Mouse (Mus musculus): ENCODE results near the gene Stac3. TPM values are rescaled to one million over a fixed set of nuclear protein-coding genes. Genes with fewer than 3 reads are reported as not detected.

Stac3 gene
- polyA plus RNA-seq, 1 experiment from 2014 or later: 2.9 TPM

GRCm38 (mm10) chr10:127510895-127511617 is 9.6 kb downstream of the Stac3 start:
- Histone ChIP-seq H3K4me2 (peak overlapping the region; percentile 97), H3K27me3 (0 out of 2 replicates have a peak, but pooled peaks cover 3% of the 10 kb centered on the region), H3K9me3 (no peaks in the 10 kb centered on the region), H3K4me3 (peak overlapping the region; percentile 42), H3K36me3 (no peaks in the 10 kb centered on the region), H3K9ac (peak overlapping the region; percentile 65; the same call in 1 of the 2 replicates), H3K27ac (replicated peaks) (peak overlapping the region; percentile 99), H3K4me1 (replicated peaks) (peaks cover 84% of the 10 kb centered on the region)
- no peak for ATAC-seq (ENCODE audit: low FRiP score, low read depth)
- WGBS: 10% methylated on average over 11 of the region's 11 CpGs

GRCm38 (mm10) chr10:127511634-127512306 is 10.3 kb downstream of the Stac3 start:
- Histone ChIP-seq H3K4me2 (peak overlapping the region; percentile 97), H3K4me1 (replicated peaks) (peaks cover 91% of the 10 kb centered on the region), H3K9me3 (no peaks in the 10 kb centered on the region), H3K4me3 (peak overlapping the region; percentile 42), H3K27me3 (0 out of 2 replicates have a peak, but pooled peaks cover 3% of the 10 kb centered on the region), H3K27ac (replicated peaks) (peak overlapping the region; percentile 99), H3K9ac (peak overlapping the region; percentile 65), H3K36me3 (no peaks in the 10 kb centered on the region)
- WGBS: under 1% methylated on average over 46 of the region's 46 CpGs
- ATAC-seq (ENCODE audit: low FRiP score, low read depth): peak; percentile 23

DNA sequence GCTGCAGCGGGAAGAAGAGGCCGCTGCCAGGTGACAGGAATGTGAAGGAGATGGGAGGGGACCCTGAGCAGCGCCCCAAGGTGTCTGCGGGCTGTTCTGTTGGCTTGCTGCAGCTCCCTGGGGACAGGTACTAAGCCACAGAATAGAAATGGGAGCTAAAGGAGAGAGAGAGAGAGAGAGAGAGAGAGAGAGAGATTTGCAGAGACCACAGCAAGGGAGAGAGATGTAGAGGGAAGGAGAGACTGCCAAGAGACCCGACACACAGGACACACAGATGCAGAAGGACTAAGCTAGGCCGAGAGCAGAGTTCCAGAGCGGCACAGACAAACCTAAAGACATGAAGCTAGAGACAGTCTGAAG is 10.8 kb downstream of the Stac3 start:
- Histone ChIP-seq H3K4me3 (peak overlapping the region; percentile 42), H3K9ac (peak overlapping the region; percentile 65), H3K36me3 (no peaks in the 10 kb centered on the region), H3K27ac (replicated peaks) (peak overlapping the region; percentile 99), H3K27me3 (no peaks in the 10 kb centered on the region), H3K4me2 (peak overlapping the region; percentile 97), H3K4me1 (replicated peaks) (peaks cover 96% of the 10 kb centered on the region), H3K9me3 (no peaks in the 10 kb centered on the region)
- WGBS: under 1% methylated on average over 7 of the region's 7 CpGs
- no peak for ATAC-seq (ENCODE audit: low FRiP score, low read depth)

DNA sequence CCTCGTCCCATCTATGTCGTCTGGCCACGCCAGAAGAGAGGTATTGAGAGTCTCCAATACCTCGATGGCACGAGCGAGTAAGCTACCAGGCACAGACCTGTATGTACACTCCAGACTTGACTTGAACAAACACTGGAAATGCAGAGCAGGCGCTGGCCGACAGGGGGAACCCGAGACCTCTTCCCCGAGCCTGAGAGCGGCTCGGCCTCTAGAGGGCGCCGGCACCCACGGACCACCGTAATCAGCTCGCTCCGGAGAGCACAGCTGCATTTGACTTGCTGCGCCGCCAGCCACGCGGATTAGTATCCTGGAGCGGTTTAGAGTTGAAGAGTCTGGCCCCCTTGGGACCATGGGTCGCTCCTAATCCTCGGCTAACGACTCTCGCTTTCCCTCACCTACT is 11.3 kb downstream of the Stac3 start:
- Histone ChIP-seq H3K9ac (peak overlapping the region; percentile 41), H3K4me3 (peak overlapping the region; percentile 9; the same call in 1 of the 2 replicates), H3K9me3 (no peaks in the 10 kb centered on the region), H3K36me3 (peaks cover 2% of the 10 kb centered on the region; the same call in 1 of the 2 replicates), H3K27me3 (no peaks in the 10 kb centered on the region), H3K27ac (replicated peaks) (peak overlapping the region; percentile 99), H3K4me1 (replicated peaks) (peaks cover 94% of the 10 kb centered on the region), H3K4me2 (peak overlapping the region; percentile 97)
- WGBS: under 1% methylated on average over 27 of the region's 27 CpGs
- ATAC-seq (ENCODE audit: low FRiP score, low read depth): peak; percentile 6; the same call in 1 of the 2 replicates

- H3K27me3 ChIP-seq: no peaks in the 10 kb centered on the region
Measured at GRCm38 (mm10) chr10:127513501-127514091, 12.1 kb downstream of the Stac3 start.

DNA sequence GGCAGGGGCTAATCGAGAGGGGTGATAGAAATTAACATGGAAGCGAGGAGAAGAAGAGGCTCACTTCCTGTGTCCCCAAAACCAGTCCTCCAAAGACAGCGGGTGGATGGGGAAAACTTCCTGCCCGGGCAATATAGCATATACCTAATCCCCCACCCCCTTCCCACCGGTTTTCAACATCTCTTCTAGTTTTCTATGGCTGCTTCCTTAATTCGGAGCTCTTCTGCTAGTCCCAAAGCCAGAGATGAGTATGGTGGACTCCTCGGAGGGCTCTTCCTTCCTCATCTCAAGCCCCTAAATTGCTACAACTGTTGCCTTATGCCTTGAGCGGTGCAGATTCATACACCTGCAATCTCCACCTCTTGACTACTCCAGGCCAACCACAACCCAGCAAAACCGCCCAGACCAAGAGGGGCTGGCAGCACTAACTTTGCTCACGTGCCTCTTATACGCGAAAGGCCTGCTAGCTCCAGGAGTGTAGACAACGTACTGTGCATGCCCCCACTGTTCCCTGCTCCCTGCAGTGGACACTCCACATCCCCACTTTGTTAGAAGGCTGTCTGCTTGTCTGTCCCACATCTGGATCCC is 12.7 kb downstream of the Stac3 start:
- no peaks in the 10 kb centered on the region for H3K9me3 ChIP-seq
- H3K9ac ChIP-seq: no peak overlapping the region
- H3K4me1 ChIP-seq (replicated peaks): peaks cover 80% of the 10 kb centered on the region
- H3K4me3 ChIP-seq: 0 out of 2 replicates have a peak overlapping the region, but pooled peaks have one; percentile 9
- no peaks in the 10 kb centered on the region for H3K27me3 ChIP-seq
- peaks cover 10% of the 10 kb centered on the region for H3K36me3 ChIP-seq
- H3K4me2 ChIP-seq: peak overlapping the region; percentile 97; the same call in 1 of the 2 replicates
- WGBS: 19% methylated on average over 13 of the region's 13 CpGs
- no peak for ATAC-seq (ENCODE audit: low FRiP score, low read depth)
- H3K27ac ChIP-seq (replicated peaks): 0 out of 2 replicates have a peak overlapping the region, but pooled peaks have one; percentile 99

More at GRCm38 (mm10) chr10:127513501-127514091, 12.1 kb downstream of the Stac3 start:
- Histone ChIP-seq H3K9me3 (no peaks in the 10 kb centered on the region), H3K4me3 (peak overlapping the region; percentile 9; the same call in 1 of the 2 replicates), H3K9ac (peak overlapping the region; percentile 26), H3K4me2 (peak overlapping the region; percentile 97), H3K36me3 (peaks cover 9% of the 10 kb centered on the region), H3K4me1 (replicated peaks) (peaks cover 86% of the 10 kb centered on the region), H3K27ac (replicated peaks) (peak overlapping the region; percentile 99)
- no peak for ATAC-seq (ENCODE audit: low FRiP score, low read depth)
- WGBS: 2% methylated on average over 16 of the region's 16 CpGs

DNA sequence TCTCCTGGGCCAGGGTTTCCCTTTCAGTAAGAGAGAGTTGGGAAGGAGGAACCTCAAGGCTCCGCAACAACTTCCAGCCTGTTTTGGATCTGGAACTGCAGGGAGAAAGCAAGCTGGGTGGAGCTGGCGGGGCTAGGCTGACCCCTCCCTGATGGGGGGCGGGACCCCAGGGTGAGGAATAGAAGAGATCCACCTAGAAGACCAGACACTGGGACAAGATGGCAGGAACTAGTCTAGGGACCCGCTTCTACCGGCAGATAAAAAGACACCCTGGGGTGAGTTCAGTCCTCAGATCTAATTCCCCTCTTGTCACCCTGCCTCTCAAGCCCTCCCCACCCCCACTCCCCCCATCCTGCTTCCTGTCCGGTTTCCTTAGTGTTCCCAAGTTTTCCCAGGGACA is 13.3 kb downstream of the Stac3 start, which contains the start of gene Ndufa4l2:
Gene Ndufa4l2 (plus strand): TSS at position 204 of the 400 bp plus-strand sequence.
- H3K27ac ChIP-seq (replicated peaks): peak within 1 kb of the TSS; percentile 99; the same call in 1 of the 2 replicates
- no peak for ATAC-seq (ENCODE audit: low FRiP score, low read depth)
- 16% methylated on average over 6 of the region's 6 CpGs for WGBS
- peak within 1 kb of the TSS; percentile 97 for H3K4me2 ChIP-seq
- H3K4me1 ChIP-seq (replicated peaks): peaks cover 75% of the 10 kb centered on the region
- 0 out of 2 replicates have a peak within 1 kb of the TSS, but pooled peaks have one; percentile 9 for H3K4me3 ChIP-seq
- no peak within 1 kb of the TSS for H3K9ac ChIP-seq
- no peaks in the 10 kb centered on the region for H3K27me3 ChIP-seq
- peaks cover 10% of the 10 kb centered on the region for H3K36me3 ChIP-seq
- H3K9me3 ChIP-seq: no peaks in the 10 kb centered on the region

DNA sequence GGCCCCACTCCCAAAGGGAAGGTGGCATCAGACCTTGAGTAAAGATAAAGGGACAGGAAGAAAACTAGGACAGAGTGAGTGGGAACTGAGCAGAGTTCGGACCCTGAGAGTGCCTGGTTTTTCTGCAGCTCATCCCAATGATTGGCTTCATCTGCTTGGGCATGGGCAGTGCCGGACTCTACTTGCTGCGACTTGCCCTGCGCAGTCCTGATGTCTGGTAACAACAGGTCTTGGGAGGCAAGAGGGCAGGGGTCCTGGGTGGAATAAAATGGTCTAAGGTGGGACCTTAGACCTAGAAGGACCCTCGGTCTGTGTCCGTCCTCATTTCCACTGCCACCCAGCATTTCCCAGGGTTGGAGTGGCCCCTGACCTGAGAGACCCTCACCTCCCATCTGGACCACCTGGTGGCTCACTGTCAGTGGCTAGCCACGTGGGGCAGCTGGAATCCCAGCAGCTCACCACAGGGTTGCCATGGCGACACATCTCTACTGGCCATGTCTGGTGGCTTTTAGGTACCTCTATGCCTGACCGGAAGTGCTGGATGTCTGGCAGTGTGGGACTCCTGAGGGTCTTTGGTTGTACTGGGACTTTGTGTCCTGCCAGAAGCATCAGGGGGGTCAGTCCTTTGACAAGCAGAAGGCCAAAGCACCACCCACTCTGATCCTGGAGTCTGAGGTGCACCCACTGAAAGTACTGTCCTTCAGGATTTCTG is 13.9 kb downstream of the Stac3 start:
- no peaks in the 10 kb centered on the region for H3K9me3 ChIP-seq
- peaks cover 10% of the 10 kb centered on the region for H3K36me3 ChIP-seq
- no peak overlapping the region for H3K9ac ChIP-seq
- no peak overlapping the region for H3K27ac ChIP-seq (replicated peaks)
- H3K27me3 ChIP-seq: no peaks in the 10 kb centered on the region
- H3K4me1 ChIP-seq (replicated peaks): peaks cover 68% of the 10 kb centered on the region
- no peak overlapping the region for H3K4me3 ChIP-seq
- ATAC-seq (ENCODE audit: low FRiP score, low read depth): no peak
- 25% methylated on average over 9 of the region's 9 CpGs for WGBS
- peak overlapping the region; percentile 6; the same call in 1 of the 2 replicates for H3K4me2 ChIP-seq

DNA sequence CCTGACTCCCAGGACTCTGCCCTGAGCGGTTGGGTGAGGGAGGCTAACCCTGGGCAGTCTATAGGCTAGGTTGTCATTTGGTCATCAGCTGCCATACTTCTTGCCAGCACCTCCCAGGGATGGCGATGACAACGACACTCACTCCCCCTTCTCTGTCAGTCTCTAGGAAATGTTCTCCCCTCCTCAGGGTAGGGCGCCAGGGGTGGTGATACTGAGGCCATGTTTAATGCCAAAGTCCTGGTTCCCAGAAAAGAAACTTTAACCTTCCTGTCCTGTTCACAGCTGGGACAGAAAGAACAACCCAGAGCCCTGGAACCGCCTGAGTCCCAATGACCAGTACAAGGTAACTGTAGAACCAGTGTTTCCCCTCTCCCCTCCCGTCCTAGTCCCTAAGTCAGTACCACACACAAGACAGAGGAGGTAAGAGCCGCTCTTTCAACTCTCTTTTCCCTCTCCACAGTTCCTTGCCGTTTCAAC is 14.5 kb downstream of the Stac3 start:
- WGBS: 26% methylated on average over 8 of the region's 8 CpGs
- no peak for ATAC-seq (ENCODE audit: low FRiP score, low read depth)
- peaks cover 10% of the 10 kb centered on the region for H3K36me3 ChIP-seq
- peaks cover 66% of the 10 kb centered on the region for H3K4me1 ChIP-seq (replicated peaks)
- H3K9me3 ChIP-seq: no peaks in the 10 kb centered on the region
- H3K27ac ChIP-seq (replicated peaks): no peak overlapping the region; the same call in 1 of the 2 replicates
- H3K4me2 ChIP-seq: peak overlapping the region; percentile 12; the same call in 1 of the 2 replicates
- no peak overlapping the region for H3K4me3 ChIP-seq
- H3K27me3 ChIP-seq: no peaks in the 10 kb centered on the region
- H3K9ac ChIP-seq: no peak overlapping the region

- Histone ChIP-seq H3K9ac (no peak overlapping the region), H3K4me2 (peak overlapping the region; percentile 12; the same call in 1 of the 2 replicates), H3K9me3 (no peaks in the 10 kb centered on the region), H3K27me3 (no peaks in the 10 kb centered on the region), H3K4me3 (no peak overlapping the region), H3K36me3 (peaks cover 10% of the 10 kb centered on the region), H3K27ac (replicated peaks) (no peak overlapping the region; the same call in 1 of the 2 replicates), H3K4me1 (replicated peaks) (peaks cover 66% of the 10 kb centered on the region)
- ATAC-seq (ENCODE audit: low FRiP score, low read depth): no peak
- WGBS: 7% methylated on average over 29 of the region's 30 CpGs
Measured at GRCm38 (mm10) chr10:127516576-127517260, 15.2 kb downstream of the Stac3 start.

All from hindbrain, embryonic 15.5 days (tissue).